Mouse (Mus musculus): Measurements from ENCODE around the gene Mrps35. TPM values are rescaled to one million over a fixed set of nuclear protein-coding genes. Genes with fewer than 3 reads are reported as not detected.

The Mrps35 gene
- total RNA-seq, 2 experiments from 2014 or later, result 37.4 to 52.4 TPM

DNA sequence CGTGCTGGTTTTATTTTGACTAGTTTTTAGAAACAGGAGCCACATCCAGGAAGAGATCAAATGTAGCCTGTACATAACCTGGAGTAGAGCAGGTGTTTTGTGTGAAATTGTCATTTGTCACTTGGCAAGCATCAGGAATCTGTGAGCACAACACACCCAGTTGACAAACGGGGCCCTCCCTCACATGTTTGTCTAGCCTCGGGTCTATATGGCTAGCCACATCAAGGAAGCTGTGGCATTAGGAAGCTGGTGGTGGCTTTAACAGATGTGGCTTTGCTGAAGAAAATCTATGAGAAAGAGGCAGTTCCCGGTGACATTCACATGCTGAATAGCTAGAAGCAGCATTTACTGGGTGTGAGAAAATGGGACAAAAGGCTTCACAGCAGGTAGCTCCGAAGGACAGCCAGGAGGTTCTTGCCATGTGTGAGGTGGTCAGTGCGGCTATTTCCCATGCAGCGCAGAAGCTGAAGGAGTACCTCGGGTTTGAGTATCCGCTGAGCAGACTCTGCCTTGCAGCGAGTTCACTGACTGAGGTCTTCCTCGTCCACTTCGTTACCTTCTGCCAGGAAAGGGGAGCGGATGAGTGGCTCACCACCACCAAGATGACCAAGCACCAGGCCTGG lies 10.2 kb upstream of the Mrps35 start, which contains the start of gene Rep15:
Gene Rep15, plus strand, starts transcription at position 282 of the 623 bp plus-strand sequence.
- no peak within 1 kb of the TSS for H3K27ac ChIP-seq
- TF ChIP-seq CTCF (IDR thresholded peaks at IDR 0.05), result no peak
- intact Hi-C loops (cut with DNase I), result no loop called here
- H3K4me3 ChIP-seq, result no peak within 1 kb of the TSS
- no peak for DNase-seq

- DNase-seq, result no peak
- Histone ChIP-seq H3K27ac (peak overlapping the region; percentile 97; the same call in 1 of the 2 replicates), H3K4me3 (peak overlapping the region; percentile 80)
- TF ChIP-seq CTCF (IDR thresholded peaks at IDR 0.05), result no peak
- intact Hi-C loops (cut with DNase I), result no loop called here
Measured at GRCm38 (mm10) chr6:147043633-147044032, 1.1 kb downstream of the Mrps35 start.

GRCm38 (mm10) chr6:147049239-147049805 lies 6.8 kb downstream of the Mrps35 start:
- H3K27ac ChIP-seq, result no peak overlapping the region
- DNase-seq, result no peak
- TF ChIP-seq CTCF (IDR thresholded peaks at IDR 0.05), result no peak
- H3K4me3 ChIP-seq, result no peak overlapping the region
- intact Hi-C loops (cut with DNase I), result no loop called here

- no peak for DNase-seq
- intact Hi-C loops (cut with DNase I), result no loop called here
- Histone ChIP-seq H3K27ac (no peak overlapping the region), H3K4me3 (no peak overlapping the region)
- no peak for TF ChIP-seq CTCF (IDR thresholded peaks at IDR 0.05)
Measured at GRCm38 (mm10) chr6:147051666-147052065, 9.1 kb downstream of the Mrps35 start.

DNA sequence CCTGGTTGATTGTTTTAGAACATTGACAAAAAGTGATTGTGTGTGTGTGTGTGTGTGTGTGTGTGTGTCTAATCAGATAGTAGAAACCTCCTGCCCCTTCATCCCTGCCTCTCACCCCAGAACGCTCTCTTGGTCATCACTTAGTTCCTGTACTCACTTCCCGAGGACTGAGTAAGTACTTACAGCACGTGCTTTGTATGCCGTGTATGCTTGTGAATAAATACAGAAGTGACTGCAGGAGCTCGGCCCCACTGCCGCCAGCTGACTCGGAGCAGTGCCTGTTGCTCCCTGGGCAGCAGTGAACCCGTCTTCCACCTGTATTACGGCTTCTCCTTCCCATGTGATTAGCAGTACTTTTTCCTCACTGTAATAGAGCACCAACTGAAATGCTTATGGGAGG lies 9.9 kb downstream of the Mrps35 start:
- DNase-seq, result no peak
- Histone ChIP-seq H3K4me3 (no peak overlapping the region), H3K27ac (no peak overlapping the region)
- no peak for TF ChIP-seq CTCF (IDR thresholded peaks at IDR 0.05)
- intact Hi-C loops (cut with DNase I), result no loop called here

DNA sequence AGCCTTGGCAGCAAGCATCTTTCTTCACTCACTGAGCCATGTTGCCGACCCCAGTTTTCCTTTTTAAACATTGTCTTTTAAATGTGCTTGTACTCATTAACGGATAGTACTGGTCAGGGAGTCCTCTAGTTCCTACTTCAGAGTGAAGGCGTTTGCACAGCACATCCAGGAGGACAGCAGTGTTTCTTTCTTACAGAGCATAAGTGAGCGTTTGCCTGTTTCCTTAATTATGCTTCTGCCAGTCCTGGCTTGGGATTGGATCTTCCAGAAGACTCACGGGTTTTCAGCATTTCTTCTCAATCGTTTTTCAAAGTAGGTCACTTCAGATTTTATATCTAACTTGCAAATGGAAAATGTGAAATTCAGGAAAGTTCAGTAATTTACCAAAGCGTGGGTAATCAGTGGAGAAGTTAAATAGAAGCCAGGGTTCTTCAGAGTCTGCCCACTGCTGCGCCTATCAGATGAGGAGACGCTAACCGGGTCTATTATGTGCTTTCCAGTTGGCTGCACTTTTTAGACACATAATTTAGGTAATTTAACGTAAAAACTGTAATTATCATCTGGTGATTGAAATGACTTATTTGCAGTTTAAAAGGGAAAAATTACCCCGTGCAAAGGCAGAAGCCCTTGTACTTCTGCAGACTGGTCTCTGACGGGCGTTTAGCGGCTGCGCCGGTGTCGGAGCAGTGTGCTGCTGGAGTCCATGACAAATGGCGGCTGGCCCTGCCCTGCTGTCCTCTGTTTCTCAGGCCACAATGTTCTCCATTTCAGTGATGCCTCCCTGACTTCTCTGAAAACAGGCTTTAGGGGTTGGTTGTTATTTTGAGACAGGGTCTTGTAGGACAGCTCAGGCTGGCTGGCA lies 11.5 kb downstream of the Mrps35 start:
- TF ChIP-seq CTCF (IDR thresholded peaks at IDR 0.05), result no peak
- intact Hi-C loops (cut with DNase I), result no loop called here
- no peak for DNase-seq

GRCm38 (mm10) chr6:147055374-147055977 lies 12.9 kb downstream of the Mrps35 start:
- no peak overlapping the region for H3K4me3 ChIP-seq
- no peak for TF ChIP-seq CTCF (IDR thresholded peaks at IDR 0.05)
- DNase-seq, result no peak
- intact Hi-C loops (cut with DNase I), result no loop called here
- H3K27ac ChIP-seq, result peak overlapping the region; percentile 24; the same call in 1 of the 2 replicates

More for the DNA sequence above, 11.5 kb downstream of the Mrps35 start:
- H3K4me3 ChIP-seq, result no peak overlapping the region
- H3K27ac ChIP-seq, result no peak overlapping the region

GRCm38 (mm10) chr6:147059326-147059725 lies 16.8 kb downstream of the Mrps35 start:
- no peak overlapping the region for H3K27ac ChIP-seq
- no peak for DNase-seq
- intact Hi-C loops (cut with DNase I), result no loop called here

DNA sequence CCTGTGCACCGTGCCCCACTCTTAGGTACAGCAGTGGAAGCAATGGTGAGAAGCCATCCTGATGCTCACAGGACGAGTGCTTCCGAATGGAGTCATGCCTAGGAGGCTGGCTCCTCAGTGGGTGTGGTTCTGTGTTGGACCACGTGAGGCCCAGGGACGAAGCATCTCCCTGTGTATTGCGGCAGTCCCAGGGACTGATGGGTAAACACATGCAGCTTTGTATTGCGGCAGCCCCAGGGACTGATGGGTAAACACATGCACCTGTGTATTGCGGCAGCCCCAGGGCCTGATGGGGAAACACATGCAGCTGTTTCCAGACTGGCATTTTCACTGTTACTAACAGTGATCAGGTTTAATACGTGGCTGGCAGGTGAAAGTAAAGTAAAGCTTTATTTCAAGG lies 19.1 kb downstream of the Mrps35 start:
- intact Hi-C loops (cut with DNase I), result no loop called here
- no peak for TF ChIP-seq CTCF (IDR thresholded peaks at IDR 0.05)
- Histone ChIP-seq H3K27ac (no peak overlapping the region), H3K4me3 (no peak overlapping the region)
- no peak for DNase-seq

More at GRCm38 (mm10) chr6:147059326-147059725, 16.8 kb downstream of the Mrps35 start:
- no peak for TF ChIP-seq CTCF (IDR thresholded peaks at IDR 0.05)
- no peak overlapping the region for H3K4me3 ChIP-seq

DNA sequence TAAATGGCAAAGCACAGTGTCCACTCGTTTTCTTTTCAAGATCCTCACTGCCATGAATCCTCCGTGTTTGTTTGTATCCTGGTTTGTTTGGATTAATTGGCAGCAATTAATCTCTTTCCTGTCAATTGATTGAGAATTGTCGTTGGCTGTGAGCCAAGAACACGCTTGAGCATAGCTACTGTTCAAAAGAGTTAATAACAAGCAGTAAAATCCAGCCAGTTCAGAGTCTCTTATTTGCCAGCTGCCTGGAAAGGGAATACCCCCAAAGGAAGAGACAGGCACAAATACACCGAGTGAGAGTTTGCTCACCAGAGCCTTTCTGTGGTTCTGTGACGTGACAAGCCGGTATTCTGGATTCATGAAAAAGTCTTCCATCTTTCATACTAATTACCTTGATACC lies 19.5 kb downstream of the Mrps35 start:
- intact Hi-C loops (cut with DNase I), result no loop called here
- Histone ChIP-seq H3K4me3 (no peak overlapping the region), H3K27ac (peak overlapping the region; percentile 73)
- no peak for TF ChIP-seq CTCF (IDR thresholded peaks at IDR 0.05)
- no peak for DNase-seq

- peak; percentile 61 for DNase-seq
- TF ChIP-seq CTCF (IDR thresholded peaks at IDR 0.05), result no peak
Measured at GRCm38 (mm10) chr6:147062694-147063093, 20.1 kb downstream of the Mrps35 start.

DNA sequence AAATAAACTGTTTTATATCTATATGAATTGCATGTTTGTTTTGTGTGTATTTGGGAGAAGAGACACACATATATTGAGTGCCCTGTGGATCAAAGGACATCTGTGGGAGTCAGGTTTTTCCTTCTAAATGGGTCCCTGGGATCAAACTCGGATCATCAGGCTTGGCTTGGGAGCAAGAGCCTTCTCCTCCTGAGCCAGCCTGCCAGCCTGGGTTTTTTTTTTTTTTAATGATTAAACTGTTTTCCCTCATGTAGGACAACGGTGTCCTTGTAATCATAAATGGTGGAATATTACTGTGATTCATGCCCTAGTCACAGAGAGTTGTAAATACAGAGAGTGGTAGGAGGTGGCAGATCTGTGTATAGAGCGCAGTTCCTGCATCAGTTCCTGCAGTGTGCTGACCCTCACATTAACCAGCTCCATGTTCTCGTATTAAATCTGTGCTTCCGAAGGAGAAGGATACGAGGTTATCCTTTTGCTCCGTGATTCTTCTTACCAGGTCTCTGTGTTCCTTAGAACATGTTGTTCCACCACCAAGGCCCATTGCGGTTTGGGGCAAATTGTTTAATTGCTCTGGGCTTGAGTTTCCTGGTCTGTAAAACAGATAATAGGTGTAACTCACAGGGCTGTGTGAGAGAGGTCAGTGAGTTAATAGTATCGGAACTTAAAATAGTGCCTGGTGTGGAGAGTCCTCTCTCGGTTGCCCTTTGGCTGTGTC lies 21.8 kb downstream of the Mrps35 start:
- peak overlapping the region; percentile 73 for H3K27ac ChIP-seq
- intact Hi-C loops (cut with DNase I), result no loop called here
- TF ChIP-seq CTCF (IDR thresholded peaks at IDR 0.05), result no peak
- DNase-seq, result no peak
- no peak overlapping the region for H3K4me3 ChIP-seq

More at GRCm38 (mm10) chr6:147062694-147063093, 20.1 kb downstream of the Mrps35 start:
- no peak overlapping the region for H3K4me3 ChIP-seq
- intact Hi-C loops (cut with DNase I), result no loop called here
- peak overlapping the region; percentile 73 for H3K27ac ChIP-seq
